Comparison of ENCODE assay signal across 12 mouse cellular contexts in the genomic region with DNA sequence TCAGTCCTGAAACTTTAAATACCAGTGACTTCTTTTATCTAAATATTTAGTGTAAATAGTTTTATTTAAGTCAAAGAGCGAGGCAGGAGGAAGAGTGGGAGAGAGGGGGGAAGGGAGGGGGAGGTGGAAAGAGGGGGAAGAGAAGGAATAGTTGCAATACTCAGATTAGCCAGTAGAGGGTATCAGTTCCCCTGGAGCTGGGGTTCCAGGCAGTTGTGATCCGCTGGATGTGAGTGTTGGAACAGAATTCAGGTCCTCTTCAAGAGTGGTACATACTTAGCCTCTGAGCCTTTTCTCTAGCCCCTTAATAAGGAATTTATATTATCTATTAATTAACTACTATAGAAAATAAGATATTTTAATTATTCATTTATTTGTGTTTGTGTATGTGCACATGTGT.
A peak's percentile ranks its signal among the peaks of the same experiment; 100 is the strongest.
DNase-seq lines count a peak whose midpoint lies in the region; ATAC-seq and TF ChIP-seq lines count a peak whose summit lies in the region.
"Had no signal": no experiment of that assay in that cellular context is flagged by ENCODE, and none has a peak within 500 bp of the region (broad histone marks: within the 10 kb centered on the region; RNA-seq: fewer than 3 reads in every experiment).

No protein-coding gene starts in this region.

- DNase-seq in forebrain, embryonic 14.5 days (ENCODE audit: low spot score): peak; percentile 24
- DNase-seq in lung, embryonic 14.5 days: peak; percentile 51
- no peak for DNase-seq in lung, postnatal 25 days (ENCODE audit: low spot score)
- peak; percentile 89 for DNase-seq in R1 (ENCODE audit: low read depth, low spot score)
- peak; percentile 32 for DNase-seq in retina, adult 2 months (ENCODE audit: low read depth, low spot score)
- no peak for DNase-seq in ovary, postnatal 14 days (ENCODE audit: low spot score)
- no peak for DNase-seq in ovary, postnatal 10 days (ENCODE audit: low spot score)
- DNase-seq: layer of hippocampus, adult 9-11 months had no signal

- no peak overlapping the region for H3K9ac ChIP-seq in forebrain, embryonic 14.5 days (ENCODE audit: low read length)
- H3K9ac ChIP-seq in forebrain, embryonic 16.5 days (replicated peaks; ENCODE audit: low read depth, low read length): no peak overlapping the region
- H3K9ac ChIP-seq in lung, embryonic 14.5 days: no peak overlapping the region
- H3K9ac ChIP-seq: embryonic facial prominence, embryonic 13.5 days; hindbrain, embryonic 13.5 days; neural tube, embryonic 12.5 days had no signal

- H3K36me3 ChIP-seq in forebrain, embryonic 14.5 days (ENCODE audit: control insufficient read depth, insufficient read depth, low read length): no peaks in the 10 kb centered on the region
- H3K36me3 ChIP-seq in forebrain, embryonic 16.5 days (ENCODE audit: control insufficient read depth, insufficient read depth): no peaks in the 10 kb centered on the region
- no peaks in the 10 kb centered on the region for H3K36me3 ChIP-seq in lung, embryonic 14.5 days (ENCODE audit: insufficient read depth)
- H3K36me3 ChIP-seq: embryonic facial prominence, embryonic 13.5 days; hindbrain, embryonic 13.5 days; neural tube, embryonic 12.5 days had no signal

- no peak for ATAC-seq in forebrain, embryonic 14.5 days
- no peak for ATAC-seq in forebrain, embryonic 16.5 days
- no peak for ATAC-seq in lung, embryonic 14.5 days (ENCODE audit: insufficient read depth)

- 81% methylated on average over 2 of the region's 2 CpGs for WGBS in forebrain, embryonic 14.5 days
- WGBS in forebrain, embryonic 16.5 days: 87% methylated on average over 2 of the region's 2 CpGs
- 70% methylated on average over 2 of the region's 2 CpGs for WGBS in lung, embryonic 14.5 days

- no peaks in the 10 kb centered on the region for H3K9me3 ChIP-seq in forebrain, embryonic 14.5 days (replicated peaks; ENCODE audit: control insufficient read depth, low read length)
- no peaks in the 10 kb centered on the region for H3K9me3 ChIP-seq in forebrain, embryonic 16.5 days (ENCODE audit: control insufficient read depth, low read length)
- H3K9me3 ChIP-seq in lung, embryonic 14.5 days (ENCODE audit: low read depth, low read length): no peaks in the 10 kb centered on the region
- H3K9me3 ChIP-seq: embryonic facial prominence, embryonic 13.5 days; hindbrain, embryonic 13.5 days; neural tube, embryonic 12.5 days had no signal

- H3K4me2 ChIP-seq in forebrain, embryonic 14.5 days (ENCODE audit: low read length): no peak overlapping the region
- H3K4me2 ChIP-seq in forebrain, embryonic 16.5 days (ENCODE audit: low read length): no peak overlapping the region
- H3K4me2 ChIP-seq in lung, embryonic 14.5 days: no peak overlapping the region
- H3K4me2 ChIP-seq: embryonic facial prominence, embryonic 13.5 days; hindbrain, embryonic 13.5 days; neural tube, embryonic 12.5 days had no signal

- H3K27ac ChIP-seq in forebrain, embryonic 14.5 days (ENCODE audit: low read depth, low read length): no peak overlapping the region
- H3K27ac ChIP-seq in forebrain, embryonic 16.5 days (ENCODE audit: low read length): no peak overlapping the region
- H3K27ac ChIP-seq in lung, embryonic 14.5 days (ENCODE audit: low read depth): no peak overlapping the region
- H3K27ac ChIP-seq: embryonic facial prominence, embryonic 13.5 days; hindbrain, embryonic 13.5 days; neural tube, embryonic 12.5 days had no signal

- no peaks in the 10 kb centered on the region for H3K27me3 ChIP-seq in forebrain, embryonic 14.5 days (replicated peaks; ENCODE audit: control insufficient read depth, insufficient read depth, low read length)
- no peaks in the 10 kb centered on the region for H3K27me3 ChIP-seq in forebrain, embryonic 16.5 days (replicated peaks; ENCODE audit: control insufficient read depth, insufficient read depth, low read length)
- no peaks in the 10 kb centered on the region for H3K27me3 ChIP-seq in lung, embryonic 14.5 days (ENCODE audit: insufficient read depth, low read length)
- H3K27me3 ChIP-seq: embryonic facial prominence, embryonic 13.5 days; neural tube, embryonic 12.5 days had no signal

- peak; percentile 54 for TF ChIP-seq CTCF in lung, embryonic 14.5 days (IDR thresholded peaks at IDR 0.05; ENCODE audit: low read depth)

- H3K4me1 ChIP-seq in forebrain, embryonic 14.5 days (ENCODE audit: control insufficient read depth, insufficient read depth, low read length): no peaks in the 10 kb centered on the region
- H3K4me1 ChIP-seq in forebrain, embryonic 16.5 days (replicated peaks; ENCODE audit: control insufficient read depth, insufficient read depth, low read length): no peaks in the 10 kb centered on the region
- H3K4me1 ChIP-seq in lung, embryonic 14.5 days (ENCODE audit: insufficient read depth): no peaks in the 10 kb centered on the region
- H3K4me1 ChIP-seq: embryonic facial prominence, embryonic 13.5 days had no signal

- no peak overlapping the region for H3K4me3 ChIP-seq in forebrain, embryonic 14.5 days (ENCODE audit: low read depth, low read length)
- no peak overlapping the region for H3K4me3 ChIP-seq in forebrain, embryonic 16.5 days (replicated peaks; ENCODE audit: low read length)
- H3K4me3 ChIP-seq in lung, embryonic 14.5 days (ENCODE audit: low read depth, low read length): no peak overlapping the region
- H3K4me3 ChIP-seq: embryonic facial prominence, embryonic 13.5 days; hindbrain, embryonic 13.5 days; neural tube, embryonic 12.5 days had no signal

Comparison
In these comparisons a context has a peak if more than half of its experiments do, and no peak if none do; other contexts are left out.
1. DNase-seq: peak in forebrain, embryonic 14.5 days (single experiment), lung, embryonic 14.5 days (single experiment), R1 (single experiment) and retina, adult 2 months (single experiment); none in lung, postnatal 25 days (single experiment), ovary, postnatal 14 days (single experiment) and ovary, postnatal 10 days (single experiment).